Mouse (Mus musculus): Measurements from ENCODE around the gene Samhd1. TPM values are rescaled to one million over a fixed set of nuclear protein-coding genes. Genes with fewer than 3 reads are reported as not detected.

Samhd1 gene
- polyA plus RNA-seq, 2 experiments from 2014 or later: 611 to 673 TPM

DNA sequence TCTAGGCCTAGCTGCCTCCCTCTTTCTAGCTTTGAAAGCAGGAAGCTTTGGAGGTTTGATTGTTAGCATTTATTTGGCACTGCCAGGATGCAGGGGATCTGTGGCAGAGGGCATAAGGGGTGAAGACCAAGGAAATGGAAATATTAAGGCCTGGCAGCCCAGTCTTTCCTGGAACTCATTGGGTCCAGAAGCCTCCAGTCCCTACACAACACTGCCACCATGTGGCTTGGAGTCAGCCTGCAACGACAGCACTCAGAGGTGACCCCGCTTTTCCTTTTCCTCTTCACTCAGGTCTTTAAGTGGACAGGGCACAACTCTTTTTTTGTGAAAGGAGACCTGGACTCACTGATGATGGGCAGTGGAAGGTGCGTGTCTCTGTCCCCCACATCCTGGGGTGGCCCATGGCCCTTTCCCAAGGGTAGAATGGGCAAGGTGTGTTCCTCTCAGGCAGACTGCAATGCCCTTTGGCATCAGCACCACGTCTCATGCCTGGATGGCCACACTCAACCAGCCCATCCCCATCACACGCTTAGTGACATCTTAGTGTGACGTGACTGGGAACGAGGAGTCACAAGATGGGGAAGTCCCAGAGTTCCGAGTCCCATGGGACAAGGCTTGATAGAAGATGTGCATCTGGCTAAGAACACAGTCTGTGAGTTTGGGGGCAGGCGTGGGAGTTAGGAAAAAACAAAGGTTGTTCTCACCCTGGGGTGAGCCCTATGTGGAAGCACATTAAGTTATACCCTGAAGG is 39.9 kb downstream of the Samhd1 start:
- ATAC-seq: peak; percentile 51

DNA sequence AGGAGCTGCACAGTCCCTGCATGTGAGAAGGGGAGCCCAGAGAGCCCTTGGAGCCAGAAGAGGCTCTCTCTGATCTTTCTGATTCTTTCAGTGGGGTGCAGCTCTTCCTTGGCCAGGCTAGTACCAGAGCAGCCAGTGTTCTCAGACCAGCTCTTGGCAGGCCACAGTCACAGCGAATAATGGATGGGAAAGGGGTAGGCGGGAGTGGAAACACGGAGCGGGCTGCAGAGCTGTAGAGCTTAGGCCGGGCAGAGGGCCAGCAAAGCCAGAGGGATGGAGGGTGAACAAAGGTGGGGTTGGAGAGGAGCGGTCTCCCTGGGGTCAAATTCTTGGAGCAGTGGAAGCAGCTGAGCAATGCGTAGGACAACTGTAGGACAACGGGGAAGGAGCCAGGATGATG is 43.0 kb downstream of the Samhd1 start:
- no peak for ATAC-seq

DNA sequence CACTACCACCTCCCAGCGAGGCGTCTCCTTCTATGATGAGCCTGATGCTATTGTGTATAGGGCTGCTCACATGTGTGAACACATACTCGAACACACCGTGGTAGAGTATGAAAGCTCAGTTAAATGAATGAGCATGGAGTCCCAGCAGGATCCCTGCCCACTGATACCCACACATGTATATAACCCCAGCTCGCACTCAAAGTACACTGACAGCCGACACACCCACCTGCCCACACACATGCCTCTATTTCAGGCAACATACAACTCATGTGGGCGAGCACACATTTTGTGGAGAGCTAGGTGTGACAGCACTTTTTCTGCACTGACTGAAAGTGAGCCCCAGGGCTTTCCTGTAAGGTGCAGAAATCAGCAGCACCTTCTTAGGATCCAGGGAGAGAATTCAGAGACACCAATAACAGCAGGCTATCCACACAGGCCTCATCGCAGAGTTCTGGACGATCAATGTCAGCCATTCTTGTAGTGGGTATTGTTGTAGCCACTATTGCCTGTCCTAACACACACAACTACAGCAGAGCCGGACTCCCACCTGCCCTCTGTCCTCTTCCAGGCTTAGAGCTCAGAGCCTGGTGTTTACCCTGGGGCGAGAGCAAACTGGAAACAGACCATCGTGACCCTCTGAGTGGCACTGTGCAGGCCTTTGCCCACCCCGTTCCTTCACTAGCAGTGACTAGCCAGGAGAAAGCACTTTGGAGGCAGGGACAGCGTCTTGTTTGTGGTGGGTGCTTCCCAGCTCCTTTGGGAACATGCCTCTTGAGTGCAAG is 47.3 kb downstream of the Samhd1 start:
- no peak for ATAC-seq

- ATAC-seq: no peak
These were observed 48.3 kb downstream of the Samhd1 start, which contains the start of gene Tldc2 for GRCm38 (mm10) chr2:157086796-157087195. TSS of gene Tldc2 (plus strand) at chr2:157087055.

DNA sequence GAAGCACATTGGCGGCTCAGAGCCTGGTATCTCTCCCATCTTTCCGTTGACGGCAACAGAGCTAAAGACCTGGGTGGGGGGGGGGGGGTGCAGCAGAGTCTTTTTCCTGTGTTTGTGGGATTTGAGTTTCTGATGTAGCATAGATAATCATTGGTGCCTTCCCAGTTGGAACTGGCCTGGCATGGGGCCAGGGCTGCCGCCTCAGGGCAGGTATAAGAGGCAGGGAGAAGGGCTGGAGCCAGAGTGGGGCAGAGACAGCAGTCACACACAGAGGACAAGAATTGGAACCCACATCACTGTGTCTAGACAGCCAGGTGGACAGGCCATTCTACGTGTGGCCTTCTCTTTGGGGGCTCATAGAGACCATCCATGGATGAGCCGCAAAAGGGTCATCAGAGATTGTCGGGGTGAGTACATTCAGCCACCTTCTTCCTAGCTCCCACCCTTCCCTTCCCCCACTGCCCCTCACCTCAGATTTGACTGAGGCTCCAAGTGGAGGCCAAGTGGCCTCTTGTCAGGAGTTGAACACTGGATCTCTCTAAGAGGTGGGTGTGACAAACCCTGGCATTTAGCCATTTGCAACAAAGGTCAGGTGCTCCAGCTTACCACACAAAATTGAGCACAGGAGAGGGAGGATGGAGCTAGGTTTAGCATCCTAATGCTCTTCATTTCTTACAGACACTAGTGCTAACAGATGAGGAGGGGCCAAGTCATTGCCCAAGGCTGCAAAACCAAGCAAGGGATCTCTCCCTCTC is 50.1 kb downstream of the Samhd1 start:
- ATAC-seq: no peak

- no peak for ATAC-seq
These were observed 53.1 kb downstream of the Samhd1 start for GRCm38 (mm10) chr2:157081960-157082359.

DNA sequence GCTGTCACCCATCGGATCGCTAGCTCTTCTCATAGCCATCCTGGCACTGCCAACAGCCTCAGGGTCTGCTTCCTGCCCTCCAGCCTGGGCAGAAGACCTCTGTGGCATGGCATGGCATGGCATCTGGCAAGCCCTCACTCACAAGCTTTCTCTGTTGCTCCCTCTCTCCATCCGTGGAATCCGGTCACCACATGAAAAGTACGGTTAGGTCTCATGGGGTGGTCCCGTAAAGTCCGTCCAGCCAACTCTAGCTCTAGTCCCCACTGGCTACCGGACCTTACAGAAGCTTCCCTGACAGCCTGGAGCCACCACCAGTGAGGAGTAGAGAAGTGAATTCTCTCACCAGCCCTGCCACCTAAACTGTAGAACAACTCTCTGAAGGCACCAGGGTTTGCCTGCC is 53.7 kb downstream of the Samhd1 start:
- ATAC-seq: no peak

GRCm38 (mm10) chr2:157079701-157080180 is 55.3 kb downstream of the Samhd1 start:
- no peak for ATAC-seq

GRCm38 (mm10) chr2:157078793-157079700 is 56.0 kb downstream of the Samhd1 start, which contains the start of gene Soga1:
TSS of gene Soga1 (minus strand) at chr2:157079254.
- no peak for ATAC-seq

DNA sequence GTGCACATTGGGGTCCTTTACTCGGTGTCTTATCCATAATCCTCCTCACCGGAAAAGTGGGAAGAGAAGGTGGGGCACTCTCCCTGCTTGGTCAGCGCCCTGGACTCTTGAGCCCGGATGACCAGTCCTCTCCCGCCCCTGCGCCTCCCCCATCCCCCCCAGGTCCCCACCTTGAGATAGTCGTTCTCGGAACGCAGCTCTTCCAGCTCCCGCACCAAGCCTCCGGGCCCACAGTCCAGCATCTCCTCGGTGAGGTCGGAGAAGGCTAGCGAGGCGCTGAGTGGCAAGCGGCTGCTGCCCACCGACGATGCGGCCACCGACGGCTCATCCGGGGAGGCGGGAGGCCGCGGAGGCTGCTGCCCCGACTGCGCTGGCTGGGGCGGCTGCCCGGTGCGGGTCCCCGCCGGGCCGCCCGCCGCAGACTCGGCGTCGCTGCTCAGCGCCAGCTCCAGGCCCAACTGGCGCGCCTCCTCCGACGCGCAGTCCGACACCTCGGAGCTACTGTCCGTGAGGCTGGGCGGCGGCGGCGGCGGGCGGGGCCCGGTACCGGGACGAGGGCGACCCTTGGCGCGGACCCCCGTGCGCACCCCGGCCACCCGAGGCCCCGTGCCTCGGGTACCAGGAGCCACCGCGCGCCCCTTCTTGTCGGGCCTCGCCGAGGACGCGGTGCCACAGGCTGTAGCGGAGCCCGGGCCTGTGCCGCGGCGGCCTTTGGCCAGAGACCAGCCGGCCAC is 56.8 kb downstream of the Samhd1 start:
- no peak for ATAC-seq

DNA sequence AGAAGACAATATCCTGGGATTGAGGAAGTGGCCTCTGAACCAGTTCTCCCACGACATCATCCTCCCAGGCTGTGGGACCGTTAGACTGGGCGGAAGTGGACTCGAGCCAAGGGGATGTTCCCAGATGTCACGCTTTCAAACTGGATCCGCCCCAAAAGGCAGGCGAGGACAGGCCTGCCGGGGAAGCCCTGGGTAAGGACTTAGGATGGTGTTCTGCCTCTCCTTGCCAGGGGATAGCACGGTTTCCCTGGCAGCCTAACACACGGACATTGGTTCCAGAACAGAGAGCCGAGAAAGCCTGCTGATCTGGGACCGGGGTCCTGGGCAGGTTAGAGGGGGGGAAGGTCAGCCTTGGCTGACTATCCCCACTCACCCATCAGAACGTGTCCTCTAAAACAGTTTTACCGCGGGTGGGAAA is 57.4 kb downstream of the Samhd1 start:
- no peak for ATAC-seq

- no peak for ATAC-seq
These were observed 57.9 kb downstream of the Samhd1 start for GRCm38 (mm10) chr2:157077160-157077559.

- no peak for ATAC-seq
These were observed 58.5 kb downstream of the Samhd1 start for GRCm38 (mm10) chr2:157076585-157076984.

DNA sequence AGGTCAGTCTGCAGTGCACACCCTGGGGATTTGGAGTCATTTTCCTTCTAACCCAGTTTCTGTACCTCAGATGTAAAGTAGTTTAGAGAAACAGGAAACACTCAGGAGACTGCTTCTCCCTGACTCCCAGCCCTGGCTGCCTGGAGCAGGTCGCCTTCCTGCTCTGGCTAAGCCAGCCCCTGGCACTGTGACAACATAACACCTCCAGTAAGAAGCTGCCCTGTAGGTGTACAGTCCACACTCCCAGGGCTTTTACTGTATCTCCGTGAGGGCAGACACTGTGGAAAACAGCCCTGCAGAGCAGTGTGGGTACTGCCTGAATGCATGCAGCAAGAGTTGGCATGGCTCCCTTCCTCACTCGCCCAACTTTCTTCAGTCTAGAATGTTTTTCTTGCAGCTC is 59.4 kb downstream of the Samhd1 start:
- no peak for ATAC-seq

GRCm38 (mm10) chr2:157075226-157075625 is 59.8 kb downstream of the Samhd1 start:
- ATAC-seq: no peak

DNA sequence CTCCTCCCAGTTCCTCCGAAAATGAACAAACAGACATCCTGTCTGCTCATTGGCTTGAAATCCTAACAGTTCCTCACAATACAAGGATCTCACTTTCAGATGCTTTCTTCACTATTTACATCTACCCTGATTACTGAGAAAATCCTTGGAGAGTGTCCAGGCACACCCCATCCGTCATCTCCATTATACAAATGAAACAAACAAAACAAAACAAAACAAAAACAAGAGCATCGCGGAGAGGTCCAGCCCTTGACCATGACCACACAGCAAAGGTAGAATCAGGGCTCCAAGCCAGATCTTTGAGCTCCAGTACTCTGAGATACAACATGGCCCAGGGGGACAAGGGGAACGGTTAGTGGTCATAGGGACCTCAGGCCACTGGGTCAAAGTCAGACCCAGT is 60.3 kb downstream of the Samhd1 start:
- no peak for ATAC-seq

DNA sequence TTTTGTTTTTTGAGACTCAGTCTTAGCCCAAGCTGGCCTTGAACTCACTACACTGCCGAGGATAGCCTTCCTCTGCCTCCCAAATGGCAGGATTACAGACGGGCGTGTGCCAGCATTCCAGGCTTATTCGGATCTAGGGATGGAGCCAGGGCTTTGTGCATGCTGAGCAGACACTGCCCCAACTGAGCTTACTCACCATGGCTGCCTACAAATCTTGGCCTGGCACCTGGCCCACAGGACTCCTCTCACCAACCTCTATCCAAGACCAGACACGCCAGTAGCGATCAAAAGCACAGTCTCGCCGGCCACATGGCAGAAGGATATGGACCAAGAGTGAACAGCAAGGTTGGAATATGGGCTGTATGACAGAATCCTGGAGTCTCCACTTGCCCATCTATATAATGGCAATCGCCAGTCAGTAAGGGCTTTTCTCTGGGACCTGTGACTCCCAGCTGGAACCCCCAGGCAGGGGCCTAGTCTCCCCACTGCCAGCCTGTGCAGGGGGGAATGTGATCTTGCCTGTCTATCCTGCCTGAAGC is 60.8 kb downstream of the Samhd1 start:
- ATAC-seq: no peak

DNA sequence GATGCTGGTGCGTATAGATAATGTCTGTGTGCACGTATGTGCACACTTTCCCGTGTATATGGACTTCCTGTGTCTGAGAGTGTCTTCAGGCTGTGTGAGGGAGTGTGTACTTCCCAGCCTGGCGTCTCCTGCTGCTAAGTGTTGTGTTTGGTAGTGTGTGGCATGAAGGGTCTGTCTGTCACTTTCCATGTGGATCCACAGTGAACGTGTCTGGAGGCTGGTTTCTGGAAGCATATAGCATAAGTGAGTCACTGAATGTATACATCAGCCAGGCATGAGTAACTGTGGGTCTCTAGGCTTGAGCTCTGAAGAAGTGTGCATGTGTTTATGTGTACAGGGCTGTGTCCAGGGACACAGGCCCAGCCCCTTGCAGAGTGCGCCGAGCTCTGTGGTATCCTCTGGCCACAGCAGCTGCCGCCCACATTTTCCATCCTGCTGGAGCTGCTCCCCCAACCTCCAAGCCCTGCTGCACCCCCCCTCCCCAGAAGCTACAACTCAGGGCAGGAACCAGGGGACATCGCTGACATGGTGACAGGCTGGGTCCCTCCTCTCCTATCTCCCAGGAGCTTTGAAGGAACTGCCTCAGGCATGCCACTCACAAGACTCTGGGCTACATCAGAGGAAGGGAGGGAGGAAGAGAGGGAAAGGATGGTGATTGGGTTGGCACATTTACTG is 61.5 kb downstream of the Samhd1 start:
- no peak for ATAC-seq

DNA sequence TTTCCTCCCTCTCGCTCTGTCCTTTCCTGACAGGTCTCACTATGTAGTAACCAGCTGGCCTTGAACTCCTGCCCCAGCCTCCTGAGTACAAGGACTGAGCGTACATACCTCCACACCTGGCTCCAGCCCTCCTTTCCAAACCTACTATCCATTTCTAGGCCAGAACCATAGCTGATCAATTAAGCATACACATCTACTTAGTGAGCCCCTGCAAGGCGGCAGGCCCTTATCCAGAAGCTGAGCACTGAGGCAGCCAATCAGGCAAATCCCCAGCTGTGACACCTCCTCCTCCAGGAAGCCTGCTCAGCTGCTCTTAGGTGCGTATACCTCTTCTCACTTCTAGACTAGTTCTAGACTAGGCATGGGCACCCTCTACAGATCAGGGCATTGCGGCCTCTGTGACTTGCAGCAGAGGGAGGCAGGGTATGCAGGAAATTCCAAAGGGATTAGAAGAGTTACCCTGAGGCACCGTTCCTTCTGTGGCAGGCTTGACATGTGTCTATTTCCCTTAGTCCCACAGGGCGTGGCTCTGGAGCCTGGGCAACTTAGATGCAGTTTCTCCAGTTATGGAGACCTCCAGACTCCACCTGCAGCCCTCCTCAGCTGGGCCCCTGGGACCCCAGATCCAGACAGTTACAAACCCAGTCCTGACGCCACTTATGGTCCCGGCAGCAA is 62.6 kb downstream of the Samhd1 start:
- ATAC-seq: no peak

GRCm38 (mm10) chr2:157071556-157071955 is 63.5 kb downstream of the Samhd1 start:
- ATAC-seq: peak; percentile 39
